Mouse (Mus musculus) liver, postnatal 0 days (tissue): ENCODE measurements around the gene Slc25a35.

Experiments used
- CTCF ChIP-seq: sonication (generic); IDR thresholded peaks from 2 replicates; pipeline ENCODE4 v1.5.1; 2016; ENCODE audit warnings: antibody characterized with exemption, low read depth
- EP300 ChIP-seq: IDR thresholded peaks from 2 replicates; pipeline ENCODE4 v1.6.1; 2016; ENCODE audit warnings: antibody characterized with exemption, low read depth, mild to moderate bottlenecking

- TF ChIP-seq CTCF (no peak), EP300 (no peak)
Measured at GRCm38 (mm10) chr11:68953903-68954302, 14.0 kb upstream of the Slc25a35 start.
